Mouse (Mus musculus) left cerebral cortex, postnatal 10 days (tissue): ENCODE measurements around the gene Arhgap11a. TPM values are rescaled to one million over a fixed set of nuclear protein-coding genes. Genes with fewer than 3 reads are reported as not detected.

Source experiments
- DNase-seq, 2 experiments: peaks; one replicate each; pipeline ENCODE4 v3.0.0; 2021 to 2022; ENCODE audit warnings: low spot score in 2 of 2, mixed read lengths in 1 of 2; ENCODE audit errors: extremely low spot score in 1 of 2
- intact Hi-C: fragments of 180-260 bp; cut with DNase I; formaldehyde crosslinking; loops from one replicate; pipeline ENCODE4 v1.15.1; 2025
- total RNA-seq, 2 experiments: library from RNA; stranded (reverse); gene quantifications; 2 replicates each; pipeline ENCODE4 v1.2.3; 2021

The Arhgap11a gene
- total RNA-seq: 1 to 10 TPM; 4.7 to 4.8 TPM

DNA sequence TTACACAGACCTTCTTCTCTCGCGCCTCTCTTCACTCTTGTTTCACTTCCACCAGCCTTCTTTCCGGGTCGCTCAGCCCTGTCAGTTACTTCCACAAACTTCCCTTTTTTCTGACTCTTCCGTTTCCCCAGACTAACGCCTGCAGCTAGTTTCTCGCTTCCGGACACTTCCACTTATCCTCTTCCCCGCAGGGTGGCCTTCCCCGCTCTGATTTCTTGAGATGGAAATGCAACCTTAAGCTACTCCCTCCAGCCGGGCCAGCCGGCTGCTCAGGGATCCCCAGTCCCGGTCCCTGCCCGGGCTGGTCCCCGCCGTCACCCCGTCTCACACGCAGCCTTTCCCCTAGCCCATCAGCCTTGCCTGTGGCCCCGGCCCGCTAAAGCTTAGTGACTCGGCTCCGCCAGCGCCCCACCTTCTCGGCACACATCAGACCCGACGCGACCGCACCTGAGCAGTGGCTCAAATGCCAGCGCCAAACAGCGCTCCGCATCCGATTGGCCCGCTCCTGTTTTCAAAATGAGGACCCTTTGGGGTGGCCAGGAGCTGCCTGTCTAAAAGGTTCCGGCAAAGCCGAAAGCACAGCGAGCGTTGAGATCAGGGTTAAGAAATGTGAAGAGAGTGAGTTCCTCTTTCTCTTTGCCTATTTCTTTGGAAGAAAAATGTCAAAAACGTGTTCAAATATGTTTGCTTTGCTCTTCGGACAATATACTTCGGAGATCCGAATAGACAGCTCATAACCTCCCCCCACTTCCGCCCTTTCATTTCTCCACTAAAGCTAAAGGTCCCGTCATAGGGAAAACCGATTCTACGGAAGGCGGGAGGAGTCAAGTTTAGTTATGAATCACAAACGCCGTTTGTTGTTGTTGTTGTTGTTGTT, at the start of gene Arhgap11a:
Arhgap11a (minus strand) TSS at position 417 of the 877 bp plus-strand sequence.
- DNase-seq: peak; percentile 90
- intact Hi-C loops: no loop called here

DNA sequence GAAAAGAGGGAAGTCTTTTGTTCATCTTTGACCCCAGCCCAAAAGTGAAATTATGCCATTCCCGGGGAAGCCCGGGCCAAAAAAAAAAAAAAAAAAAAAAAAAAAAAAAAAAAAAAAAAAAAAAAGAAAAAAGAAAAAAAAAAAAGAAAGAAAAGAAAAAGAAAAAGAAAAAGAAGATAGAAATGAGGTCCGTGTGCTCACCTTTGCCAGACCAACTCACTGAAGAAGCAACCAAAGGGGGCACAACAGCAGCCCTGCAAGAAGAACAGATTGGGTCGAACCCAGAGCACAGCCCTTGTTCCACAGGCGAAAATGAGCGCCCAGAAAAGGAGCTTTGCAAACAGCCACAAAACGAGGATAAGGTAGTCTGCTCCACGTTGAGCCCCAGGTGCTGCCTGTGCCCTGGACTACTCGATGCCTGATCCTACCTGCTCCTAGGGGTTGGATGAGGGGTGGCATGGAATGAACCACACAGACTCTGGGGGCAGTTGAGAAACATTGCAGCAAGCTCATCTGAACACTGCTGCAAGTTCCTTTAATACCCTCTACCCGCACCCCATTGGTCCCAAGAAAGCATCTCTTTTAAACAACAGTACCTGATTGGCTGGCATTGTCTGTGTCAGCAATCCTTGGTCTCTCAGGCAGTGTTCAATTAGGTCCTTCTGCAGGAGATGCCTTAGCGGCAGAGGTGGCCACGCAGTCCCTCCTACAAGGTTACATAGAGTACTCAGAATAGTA, 45.1 kb upstream of the Arhgap11a start:
- intact Hi-C loops: no loop called here
- DNase-seq: no peak

GRCm38 (mm10) chr2:113887166-113887565, 38.7 kb upstream of the Arhgap11a start:
- DNase-seq: no peak
- intact Hi-C loops: no loop called here

GRCm38 (mm10) chr2:113886061-113886460, 37.6 kb upstream of the Arhgap11a start:
- intact Hi-C loops: no loop called here
- DNase-seq: no peak

- intact Hi-C loops: no loop called here
These were observed 21.7 kb upstream of the Arhgap11a start for GRCm38 (mm10) chr2:113870115-113870514.

DNA sequence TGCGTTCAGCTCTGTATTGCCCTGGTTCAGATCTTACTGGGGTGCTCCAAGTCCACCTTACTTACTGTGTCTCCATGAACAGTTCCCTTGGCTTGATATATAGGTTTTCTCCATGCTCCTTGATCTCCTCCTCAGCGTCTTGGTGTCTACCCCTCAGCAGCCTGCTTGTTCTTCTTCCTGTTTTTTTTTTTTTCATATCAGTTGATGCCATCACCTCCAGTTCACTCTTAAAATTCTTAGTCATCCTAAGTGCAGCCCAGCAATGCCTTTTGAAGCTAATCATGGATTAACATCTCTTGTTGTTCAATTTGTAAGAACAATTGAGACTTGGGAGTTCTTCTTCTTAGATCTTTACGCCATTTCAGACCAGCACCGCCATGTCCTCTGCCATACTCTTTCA, 19.9 kb upstream of the Arhgap11a start:
- intact Hi-C loops: loop anchor here (5.0 kb wide), 1 partner anchor 229 kb away; no protein-coding TSS in a partner anchor
- no peak for DNase-seq

More at GRCm38 (mm10) chr2:113870115-113870514, 21.7 kb upstream of the Arhgap11a start:
- no peak for DNase-seq

DNA sequence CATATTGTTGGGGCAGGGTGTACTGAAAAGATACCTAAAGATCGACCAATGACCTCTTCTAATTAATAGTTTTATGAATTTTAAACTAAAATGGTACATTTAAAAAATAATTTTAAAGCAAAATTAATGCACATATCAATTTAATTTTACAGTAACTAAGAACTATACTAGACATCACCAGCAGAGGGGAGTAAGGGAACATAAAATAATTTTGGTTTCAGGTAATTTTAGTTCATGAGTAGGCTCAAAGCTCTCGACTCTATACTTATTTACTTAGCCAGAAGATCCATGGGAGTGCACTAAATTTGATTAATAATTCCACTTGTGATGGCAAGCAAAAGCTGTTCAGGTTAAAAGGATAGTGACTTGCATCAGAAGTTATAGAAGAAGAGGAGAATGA, 17.7 kb upstream of the Arhgap11a start:
- intact Hi-C loops: loop anchor here (5.0 kb wide), 1 partner anchor 231 kb away; no protein-coding TSS in a partner anchor
- DNase-seq: no peak

DNA sequence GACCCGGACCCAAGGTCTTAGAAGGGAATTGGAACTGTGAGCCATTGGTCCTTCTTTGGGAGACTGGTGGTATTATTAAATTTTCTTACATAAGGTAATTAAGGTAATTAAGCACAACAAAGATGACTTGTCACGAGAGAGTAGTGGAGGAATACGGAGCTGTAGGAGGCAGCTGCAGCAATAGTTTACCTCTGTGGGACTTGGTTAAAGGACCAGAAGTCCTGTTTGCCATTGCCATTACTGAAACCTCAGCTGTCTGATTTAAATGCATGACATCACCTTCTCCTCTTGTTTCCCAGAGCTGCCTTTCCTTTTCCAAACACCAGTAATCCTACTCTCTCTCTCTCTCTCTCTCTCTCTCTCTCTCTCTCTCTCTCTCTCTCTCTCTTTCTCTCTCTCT, 680 bp upstream of the Arhgap11a start:
- no peak for DNase-seq
- intact Hi-C loops: no loop called here

- DNase-seq: peak in 1 of 2 experiments; percentile 22
- intact Hi-C loops: no loop called here
These were observed 700 bp downstream of the Arhgap11a start for GRCm38 (mm10) chr2:113847678-113848244.

DNA sequence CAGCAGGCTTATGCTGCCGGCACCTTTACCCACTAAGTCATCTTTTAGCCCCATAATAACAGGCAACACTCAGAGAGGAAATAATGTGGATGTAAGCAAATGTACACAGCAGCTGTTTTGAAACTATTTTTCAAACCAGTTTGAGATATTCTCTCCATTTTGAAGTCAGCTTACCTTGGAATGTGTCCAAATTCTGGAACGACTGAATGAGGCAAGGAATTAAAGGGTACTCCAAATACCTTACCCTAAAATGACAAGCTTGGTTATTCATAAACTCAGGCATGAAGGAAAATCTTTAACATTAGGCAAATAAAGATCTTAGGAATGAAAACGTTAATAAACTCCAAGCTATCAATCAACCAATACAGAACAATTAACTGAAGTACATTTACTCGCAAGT, 3.4 kb downstream of the Arhgap11a start:
- intact Hi-C loops: no loop called here
- no peak for DNase-seq

- intact Hi-C loops: no loop called here
- DNase-seq: no peak
These were observed 6.6 kb downstream of the Arhgap11a start for GRCm38 (mm10) chr2:113841656-113842437.

GRCm38 (mm10) chr2:113839488-113839887, 9.0 kb downstream of the Arhgap11a start:
- intact Hi-C loops: no loop called here
- no peak for DNase-seq

- intact Hi-C loops: no loop called here
These were observed 13.2 kb downstream of the Arhgap11a start for GRCm38 (mm10) chr2:113835219-113835618.

GRCm38 (mm10) chr2:113828943-113829882, 19.2 kb downstream of the Arhgap11a start, which contains the start of gene Scg5:
Gene Scg5 (minus strand): TSS chr2:113829121.
- peak; percentile 81 to 89 for DNase-seq
- intact Hi-C loops: loop anchor here (5.0 kb wide), 1 partner anchor 337 kb away; no protein-coding TSS in a partner anchor

More at GRCm38 (mm10) chr2:113835219-113835618, 13.2 kb downstream of the Arhgap11a start:
- no peak for DNase-seq

- intact Hi-C loops: loop anchor here (5.0 kb wide), 1 partner anchor 336 kb away; no protein-coding TSS in a partner anchor
- DNase-seq: no peak
These were observed 20.1 kb downstream of the Arhgap11a start for GRCm38 (mm10) chr2:113828086-113828942.

DNA sequence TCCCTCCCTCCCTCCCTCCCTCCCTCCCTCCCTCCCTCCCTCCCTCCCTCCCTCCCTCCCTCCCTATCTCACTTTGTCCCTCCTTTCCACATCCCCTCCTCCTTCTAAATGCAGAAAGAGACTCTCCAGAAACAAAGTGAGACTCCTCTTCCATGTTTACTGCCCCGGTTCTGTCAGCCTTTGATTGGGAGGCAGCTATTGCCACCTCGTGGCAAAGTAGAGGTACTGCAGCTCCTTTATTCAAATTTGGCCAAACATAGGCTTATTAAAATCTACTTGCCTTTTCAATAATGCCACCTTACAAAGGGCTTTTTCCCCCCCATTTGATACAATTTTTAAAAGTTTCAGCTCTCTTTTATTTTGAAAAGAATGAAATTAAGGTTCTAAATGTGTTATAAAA, 24.6 kb downstream of the Arhgap11a start:
- intact Hi-C loops: loop anchor here (5.0 kb wide), 1 partner anchor 287 kb away; no protein-coding TSS in a partner anchor
- DNase-seq: no peak
